Mouse (Mus musculus) limb, embryonic 12.5 days (tissue): ENCODE measurements around the gene Gpr156. TPM values are rescaled to one million over a fixed set of nuclear protein-coding genes. Genes with fewer than 3 reads are reported as not detected.

Source experiments
- ATAC-seq: fragments of 200-750 bp; cut with Nextera tagmentation; 2 replicates; pipeline ENCODE4 v1.8.0; 2017; ENCODE audit warnings: low read depth, moderate TSS enrichment; ENCODE audit not compliant: insufficient number of reproducible peaks, insufficient read depth, low FRiP score, low TSS enrichment
- H3K27ac ChIP-seq: fragments of 300-500 bp; sonication (generic); 2 replicates; pipeline ENCODE4 v1.5.1; 2016; ENCODE audit warnings: mild to moderate bottlenecking, moderate library complexity
- H3K27me3 ChIP-seq: fragments of 300-500 bp; sonication (generic); 2 replicates; pipeline ENCODE4 v1.6.1; 2016; ENCODE audit warnings: mild to moderate bottlenecking, moderate library complexity
- H3K36me3 ChIP-seq: fragments of 300-500 bp; sonication (generic); 2 replicates; pipeline ENCODE4 v1.6.1; 2016; ENCODE audit warnings: mild to moderate bottlenecking, moderate library complexity
- H3K4me1 ChIP-seq: fragments of 300-500 bp; sonication (generic); replicated peaks from 2 replicates; pipeline ENCODE4 v1.6.1; 2016
- H3K4me2 ChIP-seq: fragments of 300-500 bp; sonication (generic); 2 replicates; pipeline ENCODE4 v1.6.1; 2016; ENCODE audit warnings: mild to moderate bottlenecking, moderate library complexity
- H3K4me3 ChIP-seq: fragments of 300-500 bp; sonication (generic); replicated peaks from 2 replicates; pipeline ENCODE4 v1.5.1; 2016; ENCODE audit warnings: mild to moderate bottlenecking
- H3K9ac ChIP-seq: fragments of 300-500 bp; sonication (generic); replicated peaks from 2 replicates; pipeline ENCODE4 v1.6.1; 2016; ENCODE audit warnings: mild to moderate bottlenecking, moderate library complexity
- H3K9me3 ChIP-seq: fragments of 300-500 bp; sonication (generic); 2 replicates; pipeline ENCODE4 v1.6.1; 2016; ENCODE audit warnings: mild to moderate bottlenecking, moderate library complexity
- WGBS: fragments of 180-500 bp; shearing (Covaris S2); methylation state at CpG from one replicate; pipeline ENCODE4 v1.1.7; 2016; 5-methylcytosine and 5-hydroxymethylcytosine counted together
- polyA plus RNA-seq: library from polyadenylated mRNA; unstranded; fragments of >200 nt; fragmentation: Nextera tagmentation; extraction: Ambion mirVana; gene quantifications from 2 replicates; pipeline ENCODE4 v1.2.1, GENCODE M21; 2016

The Gpr156 gene
- 1.5 and 2.0 TPM in 2 replicates for polyA plus RNA-seq

DNA sequence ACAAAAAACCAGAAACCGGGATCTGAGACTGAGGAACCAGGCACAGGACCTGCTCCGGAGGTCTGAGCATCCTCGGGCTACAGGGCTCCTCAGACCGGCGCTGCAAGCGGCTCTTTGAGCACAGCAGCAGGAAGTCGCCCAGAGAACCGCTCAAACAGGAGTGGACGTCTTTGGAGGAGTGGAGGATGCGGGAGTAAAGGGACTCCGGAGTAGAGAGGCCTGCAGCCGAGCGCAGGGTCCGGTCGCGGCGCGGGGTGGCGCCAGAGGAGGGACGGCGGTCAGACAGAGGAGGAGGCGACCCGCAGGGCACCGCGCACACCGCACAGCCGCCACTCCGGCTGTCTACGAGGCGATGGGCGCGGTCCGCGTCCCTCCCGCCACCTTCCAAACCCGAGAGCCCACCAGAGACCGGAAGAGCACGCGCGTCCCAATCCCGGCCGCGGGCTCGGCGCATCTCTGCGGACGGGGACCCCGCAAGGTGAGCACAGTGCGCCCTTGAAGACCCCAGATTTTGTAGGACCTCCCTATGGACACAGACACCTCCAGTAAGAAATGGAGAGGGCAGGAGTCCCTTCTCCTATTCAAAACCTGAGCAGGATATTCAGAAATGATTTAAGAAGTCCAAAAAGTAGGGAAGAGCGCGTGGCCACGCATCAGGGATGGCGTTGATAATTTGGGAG is at the start of gene Gpr156:
Gene Gpr156 (plus strand): TSS at position 359 of the 680 bp plus-strand sequence.
- peak within 1 kb of the TSS; percentile 72 for H3K4me2 ChIP-seq
- ATAC-seq: 0 out of 2 replicates have a peak, but pooled peaks have one; percentile 72
- H3K27me3 ChIP-seq: peaks cover 23% of the 10 kb centered on the region
- no peaks in the 10 kb centered on the region for H3K36me3 ChIP-seq
- WGBS: 3% methylated on average over 53 of the region's 53 CpGs
- no peaks in the 10 kb centered on the region for H3K9me3 ChIP-seq
- H3K4me3 ChIP-seq: peak within 1 kb of the TSS; percentile 49
- H3K9ac ChIP-seq: peak within 1 kb of the TSS; percentile 61
- no peak within 1 kb of the TSS for H3K27ac ChIP-seq
- H3K4me1 ChIP-seq: peaks cover 12% of the 10 kb centered on the region; the same call in 1 of the 2 replicates

DNA sequence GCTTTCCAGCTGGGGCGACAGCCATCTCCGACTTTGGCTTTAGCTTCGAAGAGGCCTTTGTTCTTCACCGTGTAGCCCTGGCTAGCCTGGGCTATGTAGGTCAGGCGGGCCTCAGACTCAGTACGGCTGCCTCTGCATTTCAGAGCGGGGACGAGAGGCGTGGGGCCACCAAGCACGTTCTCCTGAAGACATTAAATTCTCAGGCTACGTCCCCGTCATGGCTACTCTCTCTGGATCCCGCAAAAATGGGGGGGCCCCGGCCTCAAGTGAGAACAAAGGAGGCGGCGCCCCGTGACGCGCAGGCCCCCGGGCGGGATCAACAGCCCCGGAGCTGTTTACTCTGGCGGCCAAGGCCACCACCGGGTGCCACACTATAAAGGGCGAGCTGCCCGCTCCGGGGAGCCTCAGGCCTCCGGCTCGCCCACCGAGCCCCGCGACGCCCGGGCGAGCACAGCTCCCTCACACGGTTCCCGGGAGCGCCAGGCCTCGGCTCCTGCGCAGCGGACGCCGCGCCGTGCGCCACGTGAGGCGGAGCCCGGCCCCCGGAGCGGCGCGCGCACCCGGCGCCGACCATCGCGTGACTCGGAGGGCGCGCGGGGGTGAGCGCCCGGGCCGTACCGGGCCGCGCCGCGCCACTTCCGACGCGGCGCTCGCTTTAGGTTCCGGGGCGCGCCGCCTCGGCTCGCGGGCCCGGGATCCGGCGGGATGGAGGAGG is 48.3 kb upstream of the Gpr156 start, which contains the start of gene Lrrc58:
Gene Lrrc58 (plus strand): TSS at position 599 of the 715 bp plus-strand sequence.
- peak within 1 kb of the TSS; percentile 99 for H3K9ac ChIP-seq
- H3K27ac ChIP-seq: peak within 1 kb of the TSS; percentile 99
- under 1% methylated on average over 78 of the region's 86 CpGs for WGBS
- H3K4me2 ChIP-seq: peak within 1 kb of the TSS; percentile 61
- H3K4me1 ChIP-seq: peaks cover 19% of the 10 kb centered on the region
- H3K4me3 ChIP-seq: peak within 1 kb of the TSS; percentile 98
- H3K36me3 ChIP-seq: peaks cover 9% of the 10 kb centered on the region
- no peaks in the 10 kb centered on the region for H3K9me3 ChIP-seq
- no peaks in the 10 kb centered on the region for H3K27me3 ChIP-seq
- peak; percentile 89 for ATAC-seq

DNA sequence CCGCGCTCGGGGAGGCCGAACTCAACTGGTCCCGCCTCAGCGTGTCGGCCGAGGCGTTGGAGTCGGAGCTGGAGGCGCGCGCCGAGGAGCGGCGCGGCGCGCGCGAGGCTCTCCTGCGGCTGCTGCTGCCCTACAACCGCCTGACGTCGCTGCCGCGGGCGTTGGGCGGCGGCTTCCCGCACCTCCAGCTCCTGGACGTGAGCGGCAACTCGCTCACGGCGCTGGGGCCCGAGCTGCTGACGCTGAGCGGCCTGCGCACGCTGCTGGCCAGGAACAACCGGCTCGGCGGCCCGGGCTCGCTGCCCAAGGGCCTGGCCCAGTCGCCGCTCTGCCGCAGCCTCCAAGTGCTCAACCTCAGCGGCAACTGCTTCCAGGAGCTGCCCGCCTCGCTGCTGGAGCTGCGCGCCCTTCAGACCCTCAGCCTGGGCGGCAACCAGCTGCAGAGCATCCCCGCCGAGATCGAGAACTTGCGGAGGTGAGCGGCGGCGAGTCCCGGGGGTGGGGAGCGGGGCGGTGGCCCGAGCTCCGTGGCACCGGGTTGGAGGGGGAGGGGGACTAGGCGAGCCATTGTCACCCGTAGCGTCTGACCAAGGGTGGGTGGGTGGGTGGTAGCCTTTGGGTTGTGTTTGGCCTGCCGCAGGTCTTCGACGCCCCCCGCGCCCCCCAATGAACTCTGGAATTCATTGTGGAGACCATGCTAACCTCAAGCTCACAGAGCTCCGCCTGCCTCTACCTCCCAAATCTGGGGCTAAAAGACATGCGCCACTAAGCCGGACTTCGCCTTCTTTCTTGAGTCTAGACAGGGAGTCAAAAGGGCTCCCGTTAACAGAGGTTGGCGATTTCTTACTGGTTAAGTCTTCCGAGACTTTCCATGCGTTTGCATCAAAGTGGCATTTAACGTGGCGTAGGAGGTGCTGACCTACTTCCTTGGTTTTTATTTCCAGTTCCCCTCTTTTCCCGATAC is 47.5 kb upstream of the Gpr156 start:
- Histone ChIP-seq H3K9me3 (no peaks in the 10 kb centered on the region), H3K4me2 (peak overlapping the region; percentile 61), H3K4me1 (peaks cover 19% of the 10 kb centered on the region), H3K27me3 (no peaks in the 10 kb centered on the region), H3K9ac (peak overlapping the region; percentile 99), H3K36me3 (peaks cover 13% of the 10 kb centered on the region), H3K27ac (peak overlapping the region; percentile 99), H3K4me3 (peak overlapping the region; percentile 98)
- peak; percentile 64 for ATAC-seq
- under 1% methylated on average over 61 of the region's 87 CpGs for WGBS

DNA sequence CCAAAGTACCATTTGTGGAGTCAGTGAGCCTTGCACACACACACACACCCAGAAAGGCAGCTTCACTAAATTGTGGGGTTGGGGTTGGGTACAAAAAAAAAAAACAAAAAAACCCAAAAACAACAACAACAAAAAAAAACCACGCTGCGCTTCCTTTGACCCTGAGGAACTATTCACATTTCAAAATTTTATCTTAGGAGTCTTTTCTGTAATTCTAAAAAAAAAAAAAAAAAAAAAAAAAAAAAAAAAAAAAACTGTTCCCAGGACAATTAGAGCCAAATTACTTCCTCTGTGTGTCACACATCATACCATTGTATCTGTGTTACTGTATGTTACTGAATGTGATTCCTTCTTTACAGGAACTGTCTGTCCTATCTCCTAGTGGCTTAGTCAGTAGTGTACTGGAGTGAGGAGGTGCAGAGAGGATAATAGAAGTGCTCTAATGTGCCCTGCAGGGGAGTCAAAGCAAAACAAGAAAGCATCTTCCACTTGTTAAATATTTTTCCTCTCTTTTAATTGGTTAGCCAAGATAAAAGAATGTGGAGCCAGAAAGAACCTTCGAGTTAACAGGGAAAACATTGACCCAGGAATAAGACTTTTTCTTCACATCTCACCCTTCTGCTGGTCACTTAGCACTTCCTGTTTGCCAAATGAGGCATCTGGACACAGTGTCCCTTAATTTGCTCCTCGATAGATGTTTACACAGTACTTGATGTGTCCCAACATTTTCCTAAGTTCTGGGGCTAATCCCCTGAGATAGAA is 46.6 kb upstream of the Gpr156 start:
- Histone ChIP-seq H3K9ac (peak overlapping the region; percentile 99), H3K27ac (peak overlapping the region; percentile 99; the same call in 1 of the 2 replicates), H3K4me2 (peak overlapping the region; percentile 61), H3K4me3 (peak overlapping the region; percentile 98), H3K36me3 (peaks cover 13% of the 10 kb centered on the region), H3K4me1 (peaks cover 19% of the 10 kb centered on the region), H3K9me3 (no peaks in the 10 kb centered on the region), H3K27me3 (no peaks in the 10 kb centered on the region)
- ATAC-seq: no peak
- WGBS: 33% methylated on average over 4 of the region's 4 CpGs

DNA sequence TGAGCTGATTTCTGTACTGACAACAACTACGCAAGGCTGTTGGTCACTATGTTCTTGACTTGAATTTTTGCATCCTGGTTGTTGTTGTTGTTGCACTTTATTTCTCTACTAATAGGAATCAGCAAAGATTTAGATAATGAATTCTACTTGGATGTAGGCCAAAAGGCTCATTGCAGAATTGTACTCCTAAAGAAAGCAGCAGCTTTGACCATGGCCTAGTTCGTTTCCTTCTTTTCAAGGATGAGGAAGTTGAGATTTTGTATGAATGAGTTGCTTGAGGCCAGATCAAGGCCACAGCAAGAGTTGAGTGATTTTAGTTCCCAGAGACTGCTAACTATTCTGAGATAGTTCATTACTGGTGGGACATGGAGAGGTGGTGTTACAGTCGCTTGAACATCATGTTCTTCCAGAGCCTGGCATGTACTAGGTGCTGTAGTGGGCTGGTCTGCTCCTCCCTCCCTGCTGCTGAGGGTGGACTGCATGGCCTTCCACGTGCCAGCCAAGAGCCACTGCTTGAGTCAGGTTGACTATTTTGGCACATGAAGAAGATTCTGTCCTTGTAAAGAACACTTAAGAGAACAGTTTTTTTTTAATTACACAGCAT is 45.1 kb upstream of the Gpr156 start:
- Histone ChIP-seq H3K4me2 (peak overlapping the region; percentile 61), H3K9ac (no peak overlapping the region), H3K36me3 (peaks cover 13% of the 10 kb centered on the region), H3K4me3 (no peak overlapping the region), H3K9me3 (no peaks in the 10 kb centered on the region), H3K27ac (no peak overlapping the region), H3K27me3 (no peaks in the 10 kb centered on the region), H3K4me1 (peaks cover 19% of the 10 kb centered on the region)
- no peak for ATAC-seq
- 88% methylated on average over 4 of the region's 4 CpGs for WGBS

DNA sequence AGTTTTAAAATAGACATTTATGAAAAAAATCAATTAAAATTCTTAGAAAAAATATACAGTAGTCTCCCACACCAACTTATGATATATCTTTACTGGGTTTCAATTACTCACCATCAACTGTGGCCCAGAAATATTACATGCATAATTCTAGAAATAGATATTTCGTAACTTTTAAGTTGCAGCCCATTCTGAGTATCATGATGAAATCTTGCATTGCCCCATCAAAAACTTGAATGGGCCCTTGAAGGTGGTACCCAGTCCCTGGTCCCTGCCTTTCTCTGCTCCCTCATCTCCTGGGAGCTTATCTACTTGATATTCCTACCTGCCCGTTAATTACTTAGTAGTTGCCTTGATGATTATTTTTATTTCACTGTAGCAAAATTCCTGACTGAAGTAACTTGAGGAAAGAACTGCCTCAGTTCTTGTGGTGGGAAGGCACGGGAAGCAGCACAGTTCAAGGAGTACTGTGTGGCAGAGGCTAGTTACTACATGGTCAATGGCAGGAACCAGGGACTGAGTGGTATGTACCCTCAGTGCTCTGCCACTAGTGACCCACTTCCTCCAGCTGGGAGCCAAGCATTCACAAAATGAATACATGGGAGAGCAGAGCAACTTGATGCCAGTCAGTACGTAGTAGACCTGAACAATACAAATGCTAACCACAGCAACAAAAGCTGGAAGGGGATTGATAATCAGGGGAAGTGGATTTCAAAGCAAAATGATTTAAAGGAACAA is 41.6 kb upstream of the Gpr156 start:
- Histone ChIP-seq H3K36me3 (peaks cover 41% of the 10 kb centered on the region), H3K27ac (no peak overlapping the region), H3K4me1 (peaks cover 18% of the 10 kb centered on the region), H3K4me3 (no peak overlapping the region), H3K27me3 (no peaks in the 10 kb centered on the region), H3K9me3 (no peaks in the 10 kb centered on the region), H3K9ac (no peak overlapping the region), H3K4me2 (no peak overlapping the region)
- no peak for ATAC-seq
- 95% methylated on average over 4 of the region's 4 CpGs for WGBS

DNA sequence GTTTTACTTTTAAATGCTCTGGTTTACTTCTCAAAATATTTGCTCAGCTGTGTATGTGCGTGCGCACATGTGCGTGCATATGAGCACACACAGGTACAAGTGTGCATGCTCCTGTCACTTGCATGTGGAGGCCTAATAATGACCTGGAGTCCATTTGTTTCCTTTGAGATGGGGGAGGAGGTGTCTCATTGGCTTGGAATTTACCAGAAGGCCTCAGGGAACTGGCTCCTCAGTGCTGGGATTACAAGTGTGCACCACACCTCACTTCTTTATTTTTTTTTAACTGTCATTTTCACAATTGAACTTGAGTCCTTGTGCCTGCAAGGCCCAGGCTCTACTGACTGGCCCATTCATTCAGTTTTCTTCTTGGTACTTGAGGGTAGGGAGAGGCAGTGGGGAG is 38.9 kb upstream of the Gpr156 start:
- Histone ChIP-seq H3K36me3 (peaks cover 60% of the 10 kb centered on the region), H3K9me3 (no peaks in the 10 kb centered on the region), H3K27ac (0 out of 2 replicates have a peak overlapping the region, but pooled peaks have one; percentile 41), H3K4me2 (no peak overlapping the region), H3K4me1 (no peaks in the 10 kb centered on the region; the same call in 1 of the 2 replicates), H3K9ac (no peak overlapping the region), H3K27me3 (no peaks in the 10 kb centered on the region), H3K4me3 (no peak overlapping the region)
- 98% methylated on average over 3 of the region's 3 CpGs for WGBS
- ATAC-seq: no peak

DNA sequence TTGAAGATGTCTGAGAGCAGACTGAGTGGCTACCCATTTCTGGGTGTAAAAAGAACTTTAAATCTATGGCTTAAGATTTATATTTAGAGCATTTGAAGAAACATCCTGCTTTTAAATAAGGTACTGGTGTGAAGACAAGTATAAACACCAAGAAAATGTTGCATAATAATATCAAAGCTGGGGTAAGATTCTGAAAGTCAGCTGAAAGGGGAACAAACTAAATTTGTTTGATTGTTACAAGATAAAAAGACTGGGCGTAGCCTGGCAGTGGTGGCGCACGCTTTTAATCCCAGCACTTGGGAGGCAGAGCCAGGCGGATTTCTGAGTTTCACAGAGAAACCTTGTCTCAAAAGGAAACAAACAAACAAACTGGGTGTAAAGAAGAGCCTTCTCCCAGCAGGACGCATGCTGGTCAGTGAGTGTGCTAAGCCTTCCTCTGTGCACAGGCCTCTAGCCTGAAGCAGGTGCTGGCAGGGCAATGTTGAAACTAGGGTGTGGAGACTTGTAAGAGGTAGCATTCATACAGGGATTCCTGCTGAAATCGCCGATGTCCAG is 37.3 kb upstream of the Gpr156 start:
- no peaks in the 10 kb centered on the region for H3K9me3 ChIP-seq
- no peaks in the 10 kb centered on the region for H3K27me3 ChIP-seq
- H3K9ac ChIP-seq: no peak overlapping the region
- H3K4me1 ChIP-seq: no peaks in the 10 kb centered on the region; the same call in 1 of the 2 replicates
- H3K36me3 ChIP-seq: peaks cover 72% of the 10 kb centered on the region
- H3K27ac ChIP-seq: no peak overlapping the region
- ATAC-seq: no peak
- H3K4me3 ChIP-seq: no peak overlapping the region
- H3K4me2 ChIP-seq: no peak overlapping the region
- 93% methylated on average over 7 of the region's 7 CpGs for WGBS

DNA sequence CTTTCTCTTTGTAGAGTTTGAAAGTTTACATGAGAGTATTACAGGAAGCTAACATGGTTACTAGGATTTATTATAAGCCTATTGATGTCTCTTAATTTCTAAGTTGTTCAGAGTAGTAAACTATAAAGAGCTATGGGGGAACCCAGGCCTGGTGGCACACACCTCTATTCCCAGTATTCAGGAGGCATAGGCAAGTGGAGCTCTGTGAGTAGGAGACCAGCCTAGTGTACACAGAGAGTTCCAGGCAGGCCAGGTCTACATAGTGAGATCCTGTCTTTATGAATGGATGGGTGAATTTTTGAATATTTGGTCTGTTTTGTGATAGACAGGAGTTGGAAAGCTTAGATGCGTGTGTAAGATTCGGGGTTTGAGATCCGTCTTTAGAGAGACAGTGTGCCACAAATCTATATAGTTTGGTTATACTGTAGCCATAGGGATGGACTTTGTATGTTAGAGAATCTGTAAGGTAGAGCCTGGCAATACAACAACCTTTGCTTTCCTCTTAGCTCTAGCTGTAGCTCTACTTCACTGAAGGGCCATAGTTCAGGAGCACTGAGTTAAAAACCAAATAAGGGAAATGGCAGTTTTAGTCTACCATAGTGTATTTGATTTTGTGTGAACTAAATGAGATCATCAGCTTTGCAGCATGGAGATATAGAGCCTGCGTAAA is 36.4 kb upstream of the Gpr156 start:
- H3K4me3 ChIP-seq: no peak overlapping the region
- no peaks in the 10 kb centered on the region for H3K27me3 ChIP-seq
- H3K36me3 ChIP-seq: peaks cover 75% of the 10 kb centered on the region
- 97% methylated on average over 4 of the region's 4 CpGs for WGBS
- no peaks in the 10 kb centered on the region for H3K9me3 ChIP-seq
- no peak overlapping the region for H3K9ac ChIP-seq
- H3K4me2 ChIP-seq: no peak overlapping the region
- no peak overlapping the region for H3K27ac ChIP-seq
- no peak for ATAC-seq
- H3K4me1 ChIP-seq: no peaks in the 10 kb centered on the region; the same call in 1 of the 2 replicates
